Mouse (Mus musculus): ENCODE results near the gene Tmem270.

Gene Tmem270

GRCm38 (mm10) chr5:134929988-134930387 is 23.5 kb upstream of the Tmem270 start:
- no peak for DNase-seq (ENCODE audit: low spot score)

GRCm38 (mm10) chr5:134926726-134927125 is 20.2 kb upstream of the Tmem270 start:
- no peak for DNase-seq (ENCODE audit: low spot score)

- no peak for DNase-seq (ENCODE audit: low spot score)
These were observed 16.6 kb upstream of the Tmem270 start for GRCm38 (mm10) chr5:134923141-134923540.

- DNase-seq (ENCODE audit: low spot score) = no peak
These were observed 14.6 kb upstream of the Tmem270 start for GRCm38 (mm10) chr5:134921106-134921505.

- no peak for DNase-seq (ENCODE audit: low spot score)
These were observed 13.7 kb upstream of the Tmem270 start for GRCm38 (mm10) chr5:134920106-134920687.

- DNase-seq (ENCODE audit: low spot score) = no peak
These were observed 12.6 kb upstream of the Tmem270 start for GRCm38 (mm10) chr5:134919097-134919496.

GRCm38 (mm10) chr5:134918071-134918832 is 11.7 kb upstream of the Tmem270 start:
- peak; percentile 79 for DNase-seq (ENCODE audit: low spot score)

- no peak for DNase-seq (ENCODE audit: low spot score)
These were observed 8.8 kb upstream of the Tmem270 start, which contains the start of gene Cldn13 for GRCm38 (mm10) chr5:134915311-134915710. TSS of gene Cldn13 (minus strand) at chr5:134915526.

GRCm38 (mm10) chr5:134914510-134914909 is 8.0 kb upstream of the Tmem270 start:
- no peak for DNase-seq (ENCODE audit: low spot score)

- DNase-seq (ENCODE audit: low spot score) = no peak
These were observed 7.2 kb upstream of the Tmem270 start for GRCm38 (mm10) chr5:134913753-134914152.

GRCm38 (mm10) chr5:134913352-134913751 is 6.8 kb upstream of the Tmem270 start:
- no peak for DNase-seq (ENCODE audit: low spot score)

- DNase-seq (ENCODE audit: low spot score) = no peak
These were observed 5.4 kb upstream of the Tmem270 start for GRCm38 (mm10) chr5:134911901-134912300.

GRCm38 (mm10) chr5:134907135-134907534 is 602 bp upstream of the Tmem270 start:
- peak; percentile 95 for DNase-seq (ENCODE audit: low spot score)

- DNase-seq (ENCODE audit: low spot score) = no peak
These were observed 4.9 kb downstream of the Tmem270 start for GRCm38 (mm10) chr5:134901644-134902027.

GRCm38 (mm10) chr5:134901012-134901643 is 5.4 kb downstream of the Tmem270 start:
- peak; percentile 56 for DNase-seq (ENCODE audit: low spot score)

GRCm38 (mm10) chr5:134897596-134897995 is 8.9 kb downstream of the Tmem270 start:
- DNase-seq (ENCODE audit: low spot score) = no peak

GRCm38 (mm10) chr5:134896965-134897364 is 9.6 kb downstream of the Tmem270 start:
- no peak for DNase-seq (ENCODE audit: low spot score)

- DNase-seq (ENCODE audit: low spot score) = peak; percentile 49
These were observed 11.2 kb downstream of the Tmem270 start for GRCm38 (mm10) chr5:134895291-134895690.

- DNase-seq (ENCODE audit: low spot score) = no peak
These were observed 13.8 kb downstream of the Tmem270 start for GRCm38 (mm10) chr5:134892717-134893116.

GRCm38 (mm10) chr5:134891552-134891951 is 15.0 kb downstream of the Tmem270 start:
- no peak for DNase-seq (ENCODE audit: low spot score)

- no peak for DNase-seq (ENCODE audit: low spot score)
These were observed 15.9 kb downstream of the Tmem270 start for GRCm38 (mm10) chr5:134890601-134891054.

GRCm38 (mm10) chr5:134888505-134888904 is 18.0 kb downstream of the Tmem270 start:
- DNase-seq (ENCODE audit: low spot score) = no peak
